Mouse (Mus musculus): ENCODE measurements around the gene Zfp354c.

DNA sequence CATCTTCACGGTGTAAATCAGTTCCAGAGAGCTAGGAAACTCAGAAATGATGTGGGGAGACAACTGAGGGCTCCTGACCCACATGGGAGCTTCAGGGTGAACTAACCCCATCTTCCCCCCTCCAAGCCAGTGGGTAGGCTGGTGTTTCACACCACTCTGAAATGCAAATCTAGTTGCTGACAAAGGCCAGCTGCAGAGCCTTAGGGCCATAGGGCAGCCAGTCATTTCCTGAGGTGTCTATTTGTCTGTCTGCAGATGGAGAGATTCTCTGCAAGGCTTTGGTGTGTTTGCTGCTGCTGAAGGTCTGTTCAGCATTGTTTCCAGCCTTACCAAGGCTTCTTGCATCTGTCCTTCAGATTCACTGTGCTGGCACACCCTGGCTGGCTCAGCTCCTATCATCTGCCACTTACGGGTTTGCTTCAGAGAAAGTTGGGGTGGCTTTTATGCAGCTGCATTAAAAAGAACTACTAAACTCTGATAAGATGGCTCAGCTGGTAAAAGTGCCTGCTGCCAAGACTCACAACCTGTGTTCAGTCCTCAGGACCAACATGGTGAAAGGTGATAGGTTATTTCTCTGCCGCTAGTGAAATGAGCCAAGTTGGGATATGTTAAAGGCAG, 21.1 kb upstream of the Zfp354c start:
- TF ChIP-seq CTCF (IDR thresholded peaks at IDR 0.05; ENCODE audit: borderline replicate concordance, insufficient read depth, low read depth, low read length) (no peak), POLR2A (IDR thresholded peaks at IDR 0.05; ENCODE audit: borderline replicate concordance, insufficient read depth, low read length) (no peak)
